Mouse (Mus musculus): ENCODE measurements at regions not wholly inside any gene's neighbourhood (a gene's known extent, or its start where the extent isn't known, plus 50 kb on each side); places are given as distances from the start of the nearest gene placed in this dataset.

DNA sequence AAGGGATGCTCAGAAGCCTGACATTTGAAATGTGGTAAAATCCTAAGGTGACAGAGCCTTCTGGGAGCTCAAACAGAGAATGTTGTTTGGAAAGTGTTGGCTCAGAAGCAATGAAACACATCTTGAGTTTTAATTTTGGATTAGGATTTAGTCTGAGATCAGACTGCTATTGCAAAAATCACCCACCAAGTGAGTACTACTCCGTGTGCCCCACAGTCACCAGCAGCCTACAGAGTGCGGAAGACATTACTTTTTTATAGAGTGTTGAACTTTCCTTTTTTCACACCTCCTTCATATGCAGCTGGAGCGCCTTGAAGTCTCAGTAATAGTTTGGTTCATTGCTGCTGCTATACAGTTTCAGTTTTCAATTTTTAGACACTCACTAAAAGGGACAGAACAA is 805.1 kb upstream of the Pcdh17 start:
- DNase-seq (ENCODE audit: low spot score) (no peak), ATAC-seq (replicated peaks; ENCODE audit: low FRiP score, low read depth) (no peak)
- Histone ChIP-seq H3K4me2 (ENCODE audit: low read length) (no peak overlapping the region), H3K9ac (ENCODE audit: low read depth, low read length) (no peak overlapping the region), H3K4me3 (replicated peaks; ENCODE audit: low read depth, low read length) (no peak overlapping the region), H3K27me3 (ENCODE audit: insufficient read depth, low read length) (no peaks in the 10 kb centered on the region), H3K4me1 (replicated peaks; ENCODE audit: insufficient read depth, low read length) (no peaks in the 10 kb centered on the region), H3K36me3 (ENCODE audit: insufficient read depth, low read length) (no peaks in the 10 kb centered on the region), H3K27ac (no peak overlapping the region), H3K9me3 (replicated peaks; ENCODE audit: low read length) (no peaks in the 10 kb centered on the region)
- no peak for TF ChIP-seq CTCF (IDR thresholded peaks at IDR 0.05; ENCODE audit: low read depth)
- 75% methylated on average over 3 of the region's 3 CpGs for WGBS

DNA sequence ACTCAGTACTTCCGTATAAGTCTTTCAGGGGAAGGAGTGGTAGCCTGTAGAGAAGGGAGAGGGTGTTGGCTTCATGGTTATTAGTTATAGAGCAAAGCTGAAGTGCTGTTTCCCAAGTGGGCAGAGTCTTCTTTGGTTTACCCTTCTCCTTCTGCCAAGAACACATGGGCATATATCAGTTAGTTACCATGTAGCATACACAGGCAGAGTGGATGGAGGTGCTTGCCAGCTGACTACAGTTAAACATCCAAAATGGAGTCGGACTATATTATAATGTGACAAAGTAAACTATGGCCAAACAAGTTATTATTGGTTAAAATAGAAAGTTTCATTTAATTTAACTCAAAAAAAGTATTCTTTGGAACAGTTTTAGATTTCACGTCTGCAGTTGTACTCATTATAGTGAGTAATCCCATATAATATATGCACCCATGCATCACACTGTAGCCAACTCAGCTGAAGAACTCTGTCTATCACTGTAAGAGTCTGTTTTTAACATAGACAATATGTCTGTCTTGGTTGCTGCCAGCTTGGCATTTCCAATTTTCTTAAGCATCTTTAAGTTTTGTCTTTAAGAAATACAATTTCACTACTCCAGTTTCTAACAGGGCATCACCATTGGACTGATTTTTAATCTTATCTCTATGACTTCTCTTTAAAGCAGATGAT is 803.4 kb upstream of the Pcdh17 start:
- no peaks in the 10 kb centered on the region for H3K9me3 ChIP-seq (replicated peaks; ENCODE audit: low read length)
- H3K27me3 ChIP-seq (ENCODE audit: insufficient read depth, low read length), result no peaks in the 10 kb centered on the region
- no peaks in the 10 kb centered on the region for H3K4me1 ChIP-seq (replicated peaks; ENCODE audit: insufficient read depth, low read length)
- no peak overlapping the region for H3K4me2 ChIP-seq (ENCODE audit: low read length)
- ATAC-seq (replicated peaks; ENCODE audit: low FRiP score, low read depth) (no peak), DNase-seq (ENCODE audit: low spot score) (no peak)
- no peaks in the 10 kb centered on the region for H3K36me3 ChIP-seq (ENCODE audit: insufficient read depth, low read length)
- 88% methylated on average over 3 of the region's 3 CpGs for WGBS
- H3K27ac ChIP-seq, result no peak overlapping the region
- no peak overlapping the region for H3K4me3 ChIP-seq (replicated peaks; ENCODE audit: low read depth, low read length)
- H3K9ac ChIP-seq (ENCODE audit: low read depth, low read length), result no peak overlapping the region
- TF ChIP-seq CTCF (IDR thresholded peaks at IDR 0.05; ENCODE audit: low read depth), result no peak

DNA sequence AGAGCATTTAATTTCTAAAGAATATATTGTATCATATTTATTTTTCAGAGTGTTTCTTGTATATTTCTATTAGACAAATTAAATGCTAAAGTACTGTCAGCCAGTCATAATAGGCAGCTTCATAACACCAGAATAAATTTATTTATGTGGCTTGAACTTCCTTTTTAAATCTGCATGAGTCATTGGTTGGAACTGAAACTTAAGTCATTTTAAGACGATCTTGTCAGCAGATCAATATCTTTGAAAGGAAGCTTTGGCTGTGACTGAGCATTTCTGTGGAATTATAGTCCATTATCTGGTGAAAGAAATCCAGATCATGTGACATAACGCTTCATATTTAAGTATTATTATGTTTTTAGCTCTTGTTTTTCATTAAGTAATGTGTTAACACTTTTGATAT is 794.7 kb upstream of the Pcdh17 start:
- no peak overlapping the region for H3K9ac ChIP-seq (ENCODE audit: low read depth, low read length)
- H3K27ac ChIP-seq, result no peak overlapping the region
- H3K36me3 ChIP-seq (ENCODE audit: insufficient read depth, low read length), result no peaks in the 10 kb centered on the region
- no peaks in the 10 kb centered on the region for H3K4me1 ChIP-seq (replicated peaks; ENCODE audit: insufficient read depth, low read length)
- no peaks in the 10 kb centered on the region for H3K27me3 ChIP-seq (ENCODE audit: insufficient read depth, low read length)
- no peak for DNase-seq (ENCODE audit: low spot score)
- H3K4me3 ChIP-seq (replicated peaks; ENCODE audit: low read depth, low read length), result no peak overlapping the region
- no peak for TF ChIP-seq CTCF (IDR thresholded peaks at IDR 0.05; ENCODE audit: low read depth)
- no peaks in the 10 kb centered on the region for H3K9me3 ChIP-seq (replicated peaks; ENCODE audit: low read length)
- 80% methylated on average over 2 of the region's 2 CpGs for WGBS
- H3K4me2 ChIP-seq (ENCODE audit: low read length), result no peak overlapping the region
- ATAC-seq (replicated peaks; ENCODE audit: low FRiP score, low read depth), result no peak

- no peaks in the 10 kb centered on the region for H3K36me3 ChIP-seq (ENCODE audit: insufficient read depth, low read length)
- no peak overlapping the region for H3K4me2 ChIP-seq (ENCODE audit: low read length)
- no peak overlapping the region for H3K9ac ChIP-seq (ENCODE audit: low read depth, low read length)
- no peak overlapping the region for H3K27ac ChIP-seq
- H3K27me3 ChIP-seq (ENCODE audit: insufficient read depth, low read length), result no peaks in the 10 kb centered on the region
- no peak overlapping the region for H3K4me3 ChIP-seq (replicated peaks; ENCODE audit: low read depth, low read length)
- ATAC-seq (replicated peaks; ENCODE audit: low FRiP score, low read depth) (no peak), DNase-seq (ENCODE audit: low spot score) (peak; percentile 69)
- H3K4me1 ChIP-seq (replicated peaks; ENCODE audit: insufficient read depth, low read length), result no peaks in the 10 kb centered on the region
- WGBS, result 18% methylated on average over 2 of the region's 2 CpGs
- TF ChIP-seq CTCF (IDR thresholded peaks at IDR 0.05; ENCODE audit: low read depth), result no peak
- H3K9me3 ChIP-seq (replicated peaks; ENCODE audit: low read length), result no peaks in the 10 kb centered on the region
Measured at GRCm38 (mm10) chr14:83664065-83664464, 779.3 kb upstream of the Pcdh17 start.

Measured in kidney, postnatal 0 days (tissue).